Mouse (Mus musculus) erythroblast, embryonic 14.5 days (primary cell): ENCODE data around the gene Ftsj1. TPM values are rescaled to one million over a fixed set of nuclear protein-coding genes. Genes with fewer than 3 reads are reported as not detected.

ENCODE experiments used
- H3K27me3 ChIP-seq: 2 replicates; pipeline ENCODE4 v1.6.1; 2012; ENCODE audit warnings: inconsistent platforms; ENCODE audit not compliant: control insufficient read depth
- H3K36me3 ChIP-seq: 2 replicates; pipeline ENCODE4 v1.6.1; 2012; ENCODE audit warnings: mild to moderate bottlenecking, inconsistent platforms; ENCODE audit not compliant: control insufficient read depth
- H3K4me1 ChIP-seq: 2 replicates; pipeline ENCODE4 v1.6.1; 2012; ENCODE audit warnings: inconsistent platforms; ENCODE audit not compliant: control insufficient read depth
- H3K4me3 ChIP-seq: replicated peaks from 2 replicates; pipeline ENCODE3; 2012; ENCODE audit warnings: moderate library complexity, mild to moderate bottlenecking, inconsistent platforms
- H3K9me3 ChIP-seq: 2 replicates; pipeline ENCODE4 v1.6.1; 2012; ENCODE audit warnings: low read length, inconsistent platforms, mixed read lengths; ENCODE audit not compliant: control insufficient read depth
- GATA1 ChIP-seq: IDR thresholded peaks from 2 replicates; pipeline ENCODE4 v1.6.1; 2012; ENCODE audit warnings: low read length, inconsistent platforms, mixed read lengths
- TAL1 ChIP-seq: IDR thresholded peaks from 3 replicates; pipeline ENCODE4 v1.6.1; 2012; ENCODE audit warnings: low read length, inconsistent platforms, mixed read lengths
- polyA plus RNA-seq: library from polyadenylated mRNA; stranded (reverse); fragments of >175 nt; gene quantifications from 2 replicates; pipeline ENCODE4 v1.2.3, GENCODE M21; 2012

The Ftsj1 gene
- polyA plus RNA-seq, 1 experiment, result 4.6 TPM

DNA sequence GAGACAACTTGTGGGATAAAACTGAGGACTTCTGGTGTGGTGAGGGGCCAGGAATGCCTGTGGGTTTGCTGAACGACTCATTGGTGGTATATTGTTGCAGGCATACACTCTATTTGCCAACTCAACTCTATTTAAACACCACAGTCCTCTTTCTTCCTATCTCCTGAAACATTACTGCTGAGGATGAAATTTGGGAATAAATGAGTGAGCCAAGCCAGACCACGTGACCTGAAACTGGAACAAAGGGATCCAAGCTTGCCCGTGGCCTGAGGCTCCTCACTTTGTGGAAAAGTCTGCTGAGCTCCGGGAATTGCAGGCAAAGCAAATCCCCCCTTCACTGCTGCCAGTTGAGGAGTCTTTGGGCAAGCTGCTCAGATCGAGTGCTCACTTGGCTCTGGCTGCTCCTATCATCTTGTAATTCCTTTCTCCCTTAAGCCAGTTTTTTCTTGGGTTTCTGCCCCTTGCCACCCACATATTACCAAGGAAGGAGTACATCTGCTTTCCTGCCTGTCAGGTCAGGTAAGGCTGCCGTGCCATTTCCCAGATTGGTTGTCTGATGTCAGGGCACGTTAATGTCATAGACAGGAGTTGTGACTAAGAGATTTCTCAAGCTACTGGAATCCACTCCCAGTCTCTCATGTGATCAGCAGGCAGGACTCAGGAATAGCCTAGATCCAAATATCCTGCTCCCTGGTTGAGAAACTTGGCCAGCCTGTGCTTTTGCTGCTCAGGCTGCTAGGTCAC is 29.4 kb downstream of the Ftsj1 start:
- no peak for TF ChIP-seq GATA1
- TF ChIP-seq TAL1, result no peak
- Histone ChIP-seq H3K36me3 (no peaks in the 10 kb centered on the region), H3K4me1 (peaks cover 9% of the 10 kb centered on the region), H3K27me3 (peaks cover 17% of the 10 kb centered on the region), H3K4me3 (no peak overlapping the region), H3K9me3 (no peaks in the 10 kb centered on the region)

DNA sequence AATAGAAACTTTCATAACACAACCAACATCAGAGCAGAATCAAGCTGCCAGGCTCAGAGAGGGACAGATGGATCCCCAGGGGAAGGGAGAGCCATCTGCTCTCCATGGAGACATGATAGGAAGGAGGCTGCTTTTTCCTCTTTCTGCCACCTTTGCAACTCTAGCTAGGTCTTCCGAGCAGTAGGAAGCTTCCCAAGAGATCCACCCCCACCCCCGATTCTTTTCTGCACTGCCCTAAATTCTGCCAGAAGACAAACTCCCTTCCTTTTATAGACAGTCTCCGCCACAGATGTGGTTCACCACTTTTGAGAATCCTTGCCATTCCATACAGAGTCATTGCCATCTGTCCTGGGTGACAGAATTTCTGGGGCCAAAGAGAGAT is 29.9 kb downstream of the Ftsj1 start:
- Histone ChIP-seq H3K27me3 (peaks cover 23% of the 10 kb centered on the region), H3K36me3 (no peaks in the 10 kb centered on the region), H3K4me1 (peaks cover 9% of the 10 kb centered on the region), H3K9me3 (no peaks in the 10 kb centered on the region), H3K4me3 (no peak overlapping the region)
- TF ChIP-seq GATA1, result no peak

DNA sequence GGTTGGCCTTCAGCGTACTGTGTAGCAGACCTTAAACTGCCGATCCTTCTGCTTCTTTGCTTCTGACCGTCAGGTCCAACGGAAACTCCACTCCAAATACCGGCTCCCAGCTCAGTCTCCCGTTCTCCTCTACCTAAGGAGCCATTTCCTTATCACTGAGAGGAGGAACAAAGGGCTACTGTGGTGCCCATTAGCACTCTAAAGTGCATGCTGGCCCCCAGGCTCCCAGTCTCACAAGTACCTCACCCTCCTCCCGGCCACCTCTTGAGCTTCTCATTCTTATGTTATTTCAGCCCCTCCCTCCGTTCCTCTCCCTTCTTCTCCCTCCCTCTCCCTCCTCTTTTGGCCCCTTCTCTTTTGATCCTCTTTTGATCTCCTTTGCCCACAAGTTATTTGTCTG is 32.6 kb downstream of the Ftsj1 start:
- Histone ChIP-seq H3K9me3 (no peaks in the 10 kb centered on the region), H3K36me3 (no peaks in the 10 kb centered on the region), H3K27me3 (peaks cover 28% of the 10 kb centered on the region), H3K4me1 (peaks cover 9% of the 10 kb centered on the region), H3K4me3 (no peak overlapping the region)
- TF ChIP-seq GATA1 (no peak), TAL1 (no peak)

DNA sequence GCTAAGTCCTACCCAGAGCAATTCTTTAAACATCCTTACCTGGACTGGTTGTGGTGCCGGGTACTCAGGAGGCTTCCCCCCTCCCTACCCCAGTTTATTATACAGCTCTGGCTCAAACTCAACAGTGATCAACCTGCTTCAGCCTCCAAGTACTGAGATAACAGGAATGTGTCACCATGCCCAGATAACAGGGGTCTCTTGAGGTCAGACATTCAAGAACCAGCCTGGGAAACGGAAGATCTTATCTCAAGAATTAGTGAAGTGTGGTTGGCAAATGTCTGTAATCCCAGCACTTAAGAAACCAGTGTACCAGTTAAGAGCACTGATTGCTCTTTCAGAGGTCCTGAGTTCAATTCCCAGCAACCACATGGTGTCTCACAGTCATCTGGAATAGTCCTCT is 34.1 kb downstream of the Ftsj1 start:
- TF ChIP-seq TAL1 (no peak), GATA1 (no peak)
- peaks cover 3% of the 10 kb centered on the region for H3K4me1 ChIP-seq
- no peaks in the 10 kb centered on the region for H3K36me3 ChIP-seq
- H3K4me3 ChIP-seq, result no peak overlapping the region
- peaks cover 28% of the 10 kb centered on the region for H3K27me3 ChIP-seq
- no peaks in the 10 kb centered on the region for H3K9me3 ChIP-seq

DNA sequence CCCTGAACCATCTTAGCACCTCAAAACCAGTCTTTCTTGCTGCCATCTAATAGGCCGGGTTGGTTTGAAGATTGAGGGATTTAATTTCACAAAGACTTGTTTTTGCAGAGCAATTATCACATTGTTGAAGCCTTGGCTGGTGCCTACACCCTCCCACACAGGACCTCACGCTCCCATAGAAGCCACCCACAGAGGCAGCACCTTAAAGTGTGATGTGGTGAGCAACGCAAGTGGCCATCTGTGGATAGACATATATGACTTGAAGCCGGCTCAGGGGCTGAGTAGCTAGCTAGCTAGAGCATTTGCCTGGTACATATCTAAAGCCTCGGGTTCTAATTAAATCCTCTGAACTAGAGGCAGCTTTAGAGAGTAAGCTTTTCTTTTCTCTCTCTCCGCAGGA is 34.8 kb downstream of the Ftsj1 start:
- H3K9me3 ChIP-seq, result no peaks in the 10 kb centered on the region
- no peak overlapping the region for H3K4me3 ChIP-seq
- no peaks in the 10 kb centered on the region for H3K4me1 ChIP-seq
- H3K36me3 ChIP-seq, result no peaks in the 10 kb centered on the region
- peaks cover 28% of the 10 kb centered on the region for H3K27me3 ChIP-seq
- no peak for TF ChIP-seq TAL1
- TF ChIP-seq GATA1, result no peak

DNA sequence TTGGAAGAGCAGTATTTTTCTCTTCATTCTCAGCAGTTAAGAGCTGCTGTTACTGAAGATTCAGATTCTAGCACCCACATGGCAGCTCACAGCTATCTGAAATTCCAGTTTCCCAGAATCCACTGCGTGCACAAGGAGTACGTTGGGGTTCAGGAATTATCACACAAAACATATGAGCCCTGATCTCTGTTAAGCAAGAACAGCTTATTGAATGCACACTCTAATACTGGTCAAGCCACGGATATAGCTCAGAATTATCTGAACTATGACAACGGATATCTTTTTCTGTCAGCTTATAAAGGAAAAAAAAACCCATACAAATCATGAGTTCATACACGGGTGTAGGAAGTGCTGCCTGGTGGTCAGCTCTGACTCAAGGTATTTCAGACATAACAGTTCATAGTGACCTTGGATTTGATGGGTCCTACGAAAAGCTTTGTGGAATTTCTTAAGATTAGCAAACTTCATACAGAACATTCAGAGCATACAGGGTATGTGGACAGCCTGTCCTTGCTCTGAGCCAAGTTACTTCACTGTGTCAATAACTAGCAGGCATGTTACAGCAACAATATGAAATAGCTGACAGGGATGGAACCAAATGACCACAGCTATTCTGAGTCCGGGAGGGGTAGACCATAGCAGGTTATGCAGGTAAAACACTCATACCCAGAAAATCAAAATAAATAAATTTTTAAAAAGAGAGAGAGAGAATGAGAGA is 40.6 kb downstream of the Ftsj1 start:
- peaks cover 3% of the 10 kb centered on the region for H3K27me3 ChIP-seq
- no peak overlapping the region for H3K4me3 ChIP-seq
- no peaks in the 10 kb centered on the region for H3K36me3 ChIP-seq
- TF ChIP-seq TAL1 (no peak), GATA1 (no peak)
- no peaks in the 10 kb centered on the region for H3K9me3 ChIP-seq
- peaks cover 9% of the 10 kb centered on the region for H3K4me1 ChIP-seq

DNA sequence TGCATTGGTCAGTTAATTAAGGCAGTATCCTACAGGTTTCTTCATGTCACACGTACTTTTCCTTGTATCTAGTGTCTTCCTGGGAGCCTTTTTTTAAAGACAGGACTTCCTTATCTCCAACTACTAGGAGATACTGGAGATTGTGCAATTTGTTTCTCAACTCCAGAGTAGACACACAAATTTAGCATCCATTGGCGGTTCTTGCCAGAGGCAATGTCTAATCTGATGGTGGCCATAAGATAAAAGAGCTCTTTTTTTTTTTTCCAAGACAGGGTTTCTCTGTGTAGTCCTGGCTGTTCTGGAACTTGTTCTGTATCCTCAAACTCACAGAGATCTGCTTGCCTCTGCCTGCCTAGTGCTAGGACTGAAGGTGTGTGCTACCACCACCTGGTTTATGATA is 42.5 kb downstream of the Ftsj1 start:
- H3K4me3 ChIP-seq, result no peak overlapping the region
- H3K27me3 ChIP-seq, result peaks cover 20% of the 10 kb centered on the region
- no peaks in the 10 kb centered on the region; the same call in 1 of the 2 replicates for H3K9me3 ChIP-seq
- no peaks in the 10 kb centered on the region for H3K36me3 ChIP-seq
- TF ChIP-seq TAL1, result no peak
- no peak for TF ChIP-seq GATA1
- H3K4me1 ChIP-seq, result peaks cover 22% of the 10 kb centered on the region

DNA sequence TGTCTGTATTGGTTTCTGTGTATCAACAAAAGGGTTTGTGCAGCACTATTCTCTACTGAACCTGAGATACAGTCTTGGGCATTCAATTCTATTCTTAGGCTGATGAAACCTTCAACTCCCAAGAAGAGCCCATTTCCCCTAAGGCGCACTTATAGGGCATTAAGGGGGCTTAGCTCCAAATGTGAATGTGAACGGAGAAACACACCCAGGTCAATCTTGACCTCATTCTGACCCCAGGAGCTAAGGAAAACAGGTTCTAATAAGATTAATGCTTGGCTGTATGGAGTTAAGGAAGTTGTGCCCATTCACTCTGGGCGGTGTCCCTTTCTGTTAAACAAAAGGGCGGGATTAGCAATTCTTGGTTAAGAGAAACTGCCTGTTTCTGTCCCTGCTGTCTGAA is 45.0 kb downstream of the Ftsj1 start:
- no peak overlapping the region for H3K4me3 ChIP-seq
- H3K4me1 ChIP-seq, result peaks cover 22% of the 10 kb centered on the region
- TF ChIP-seq GATA1 (no peak), TAL1 (no peak)
- no peaks in the 10 kb centered on the region for H3K36me3 ChIP-seq
- peaks cover 23% of the 10 kb centered on the region for H3K27me3 ChIP-seq
- H3K9me3 ChIP-seq, result no peaks in the 10 kb centered on the region; the same call in 1 of the 2 replicates

DNA sequence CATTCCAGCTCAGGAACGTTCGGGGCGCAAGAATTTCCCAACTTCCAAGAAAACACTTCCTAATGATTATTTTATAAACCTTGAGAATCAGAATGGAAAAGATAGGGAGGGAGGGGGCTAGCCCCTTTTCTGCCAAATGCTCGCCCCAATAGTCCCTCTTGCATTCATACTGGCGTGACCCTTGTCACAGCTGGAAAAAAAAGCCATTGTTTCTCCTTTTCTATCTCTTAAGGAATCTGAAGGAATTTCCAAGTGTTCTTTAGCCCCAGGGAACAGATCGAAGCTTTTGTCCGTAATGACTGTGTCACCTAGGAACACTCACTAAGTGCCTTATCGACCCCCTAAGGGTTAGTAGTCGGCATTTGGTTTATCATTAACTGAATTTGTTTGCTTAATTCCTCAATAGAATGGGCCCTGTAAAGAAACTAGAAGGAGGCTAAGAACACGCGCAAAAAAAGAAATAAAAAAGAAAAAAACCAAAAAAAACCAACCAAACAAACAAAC is 45.5 kb downstream of the Ftsj1 start:
- peak overlapping the region; percentile 62 for H3K4me3 ChIP-seq
- H3K9me3 ChIP-seq, result no peaks in the 10 kb centered on the region; the same call in 1 of the 2 replicates
- H3K36me3 ChIP-seq, result no peaks in the 10 kb centered on the region
- peaks cover 22% of the 10 kb centered on the region for H3K4me1 ChIP-seq
- H3K27me3 ChIP-seq, result peaks cover 23% of the 10 kb centered on the region
- no peak for TF ChIP-seq GATA1
- TF ChIP-seq TAL1, result no peak
